Mouse (Mus musculus): ENCODE results near the gene Slc39a9. TPM values are rescaled to one million over a fixed set of nuclear protein-coding genes. Genes with fewer than 3 reads are reported as not detected.

The Slc39a9 gene
- polyA plus RNA-seq, 1 experiment from 2014 or later = 25.3 TPM

DNA sequence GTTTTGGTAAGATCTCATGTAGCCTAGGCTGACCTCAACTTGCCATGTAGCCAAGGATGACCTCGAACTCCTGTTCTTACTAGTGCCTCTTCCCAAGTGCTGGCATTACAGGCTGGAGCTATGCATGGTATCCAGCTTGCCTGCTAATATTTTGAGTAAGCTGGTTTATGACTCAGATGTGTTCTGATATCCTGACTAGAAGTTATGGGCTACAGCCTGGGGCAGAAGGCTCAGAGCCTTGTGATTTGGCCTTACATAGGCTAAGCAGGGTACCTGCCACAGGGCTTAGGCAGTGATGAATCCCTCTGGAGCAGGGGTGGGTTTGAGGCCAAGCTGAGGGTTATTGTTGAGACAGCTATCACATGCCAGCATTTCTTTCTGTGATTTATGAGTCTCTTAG, 35.1 kb upstream of the Slc39a9 start:
- ATAC-seq (ENCODE audit: insufficient number of reproducible peaks, insufficient read depth, low FRiP score, low TSS enrichment) = no peak
- WGBS = 82% methylated on average over 1 of the region's 1 CpGs
- no peak overlapping the region for H3K4me2 ChIP-seq (replicated peaks)

DNA sequence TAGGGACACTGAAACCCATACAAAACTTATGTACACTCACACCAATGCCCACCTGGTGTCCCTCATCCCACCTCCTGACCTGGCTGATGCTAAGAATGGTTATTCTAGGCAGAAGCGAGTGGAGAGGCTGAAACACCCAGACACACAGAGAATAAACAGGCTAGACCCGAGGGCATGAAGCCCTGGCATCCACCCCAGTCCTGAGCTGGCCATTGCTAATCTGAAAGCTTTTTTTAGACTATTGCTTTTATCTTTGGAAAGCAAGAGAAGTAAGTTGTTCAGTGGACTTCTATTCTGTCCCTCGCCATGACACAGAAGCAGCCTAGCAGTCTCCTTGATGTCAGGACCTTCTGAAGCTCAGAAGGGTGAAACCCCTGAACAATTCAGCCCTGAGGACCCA, 33.8 kb upstream of the Slc39a9 start:
- no peaks in the 10 kb centered on the region for H3K4me1 ChIP-seq
- no peaks in the 10 kb centered on the region for H3K27me3 ChIP-seq
- no peak overlapping the region for H3K4me2 ChIP-seq (replicated peaks)
- no peaks in the 10 kb centered on the region for H3K36me3 ChIP-seq
- no peak overlapping the region for H3K4me3 ChIP-seq
- 71% methylated on average over 3 of the region's 3 CpGs for WGBS
- H3K9me3 ChIP-seq = no peaks in the 10 kb centered on the region
- H3K9ac ChIP-seq = no peak overlapping the region
- no peak for ATAC-seq (ENCODE audit: insufficient number of reproducible peaks, insufficient read depth, low FRiP score, low TSS enrichment)
- H3K27ac ChIP-seq = no peak overlapping the region

More for the DNA sequence above, 35.1 kb upstream of the Slc39a9 start:
- no peaks in the 10 kb centered on the region for H3K27me3 ChIP-seq
- H3K9ac ChIP-seq = no peak overlapping the region
- H3K4me1 ChIP-seq = 0 out of 2 replicates have a peak, but pooled peaks cover 1% of the 10 kb centered on the region
- H3K36me3 ChIP-seq = no peaks in the 10 kb centered on the region
- H3K4me3 ChIP-seq = no peak overlapping the region
- H3K27ac ChIP-seq = no peak overlapping the region
- H3K9me3 ChIP-seq = no peaks in the 10 kb centered on the region

DNA sequence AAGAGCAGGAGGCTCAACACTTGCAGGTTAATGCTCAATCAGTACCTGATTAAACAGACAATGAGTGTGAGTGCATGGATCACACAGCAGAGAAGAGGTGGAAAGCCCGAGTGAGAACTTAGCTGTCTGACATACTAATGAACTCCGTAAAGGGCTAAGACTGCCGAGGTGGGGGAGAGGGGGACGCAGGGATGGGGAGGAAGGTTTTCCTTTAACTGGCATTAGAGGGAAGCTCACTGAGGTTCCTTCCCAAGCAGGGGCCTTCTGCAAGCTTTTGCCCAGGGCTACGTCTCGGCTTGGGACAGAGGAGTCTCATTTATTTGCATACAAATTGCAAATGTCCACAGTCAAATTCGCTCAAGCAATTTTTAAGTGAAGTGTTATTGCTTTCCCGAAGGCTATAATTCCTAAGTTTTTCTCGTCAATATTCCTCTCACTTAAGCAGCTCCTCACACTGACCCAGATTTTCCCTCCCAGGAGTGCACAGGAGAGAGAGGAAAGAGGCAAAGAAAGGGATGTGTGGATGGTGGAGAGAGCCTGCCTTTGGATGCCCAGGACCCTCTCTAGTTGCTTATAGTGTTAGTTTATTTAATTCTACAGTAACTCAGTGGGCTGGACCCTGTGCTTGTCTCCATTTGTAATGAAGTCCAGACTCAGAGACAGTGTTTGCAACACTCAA, 31.4 kb upstream of the Slc39a9 start:
- Histone ChIP-seq H3K4me3 (no peak overlapping the region), H3K4me2 (replicated peaks) (no peak overlapping the region), H3K36me3 (no peaks in the 10 kb centered on the region), H3K9me3 (no peaks in the 10 kb centered on the region), H3K9ac (no peak overlapping the region), H3K4me1 (no peaks in the 10 kb centered on the region), H3K27ac (no peak overlapping the region), H3K27me3 (no peaks in the 10 kb centered on the region)
- 54% methylated on average over 9 of the region's 9 CpGs for WGBS
- no peak for ATAC-seq (ENCODE audit: insufficient number of reproducible peaks, insufficient read depth, low FRiP score, low TSS enrichment)

DNA sequence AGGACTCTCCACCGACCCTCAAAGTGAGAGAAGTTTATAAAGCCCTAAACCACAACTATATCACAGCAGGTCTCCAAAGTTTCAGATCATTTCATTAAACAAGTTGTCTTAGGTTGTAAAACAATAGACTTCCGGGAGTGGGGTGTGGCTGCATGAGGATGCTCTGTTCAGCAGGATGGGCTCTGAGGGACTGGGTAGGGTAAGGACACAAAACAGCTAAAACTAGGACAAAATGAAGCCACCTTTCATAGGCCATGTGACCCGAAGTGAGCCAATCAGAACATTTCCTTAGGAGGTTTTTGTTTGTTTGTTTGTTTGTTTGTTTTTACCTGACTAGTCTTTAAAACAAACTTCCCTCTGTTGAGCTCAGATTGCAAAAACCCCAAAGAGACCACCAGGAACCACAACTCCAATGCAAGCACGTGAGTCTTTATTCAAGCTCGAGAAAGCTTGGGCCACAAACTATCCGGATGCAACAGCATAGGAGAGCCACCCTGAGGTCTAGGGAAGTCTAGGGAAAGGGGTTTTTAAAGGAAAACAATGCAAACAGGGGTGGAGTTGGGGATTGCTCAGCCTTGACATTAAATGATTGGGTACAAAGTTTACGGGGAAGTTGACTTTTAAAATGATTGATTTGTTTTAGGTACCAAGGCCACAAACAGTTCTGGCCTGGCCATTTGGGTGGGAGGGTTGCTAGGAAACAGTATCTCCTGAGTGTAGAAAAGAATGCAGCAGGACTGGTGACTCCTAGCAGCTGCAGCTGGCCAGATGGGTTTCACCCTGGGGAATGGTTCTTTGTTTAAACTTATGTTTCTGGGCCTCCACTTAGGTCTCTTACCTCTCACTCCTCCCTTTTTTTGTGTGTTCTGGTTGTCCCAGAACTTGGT, 28.1 kb upstream of the Slc39a9 start:
- WGBS = 69% methylated on average over 7 of the region's 7 CpGs
- no peaks in the 10 kb centered on the region for H3K36me3 ChIP-seq
- no peaks in the 10 kb centered on the region for H3K27me3 ChIP-seq
- H3K9me3 ChIP-seq = no peaks in the 10 kb centered on the region
- H3K4me1 ChIP-seq = no peaks in the 10 kb centered on the region
- H3K4me2 ChIP-seq (replicated peaks) = no peak overlapping the region
- no peak overlapping the region for H3K4me3 ChIP-seq
- ATAC-seq (ENCODE audit: insufficient number of reproducible peaks, insufficient read depth, low FRiP score, low TSS enrichment) = no peak
- no peak overlapping the region for H3K9ac ChIP-seq
- no peak overlapping the region for H3K27ac ChIP-seq

DNA sequence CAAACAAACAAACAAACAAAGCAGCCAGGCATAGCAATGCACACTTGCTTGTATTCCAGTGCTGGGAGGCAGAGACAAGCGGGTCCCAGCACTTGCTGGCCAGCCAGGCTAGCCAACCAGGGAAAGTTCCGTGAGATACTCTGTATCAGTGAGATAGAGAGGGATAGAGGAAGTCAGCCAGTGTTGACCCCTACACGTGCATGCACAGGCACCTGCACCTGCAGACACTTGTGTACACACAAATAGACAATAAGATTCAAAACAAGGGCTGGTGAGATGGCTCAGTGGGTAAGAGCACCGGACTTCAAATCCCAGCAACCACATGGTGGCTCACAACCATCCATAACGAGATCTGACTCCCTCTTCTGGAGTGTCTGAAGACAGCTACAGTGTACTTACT, 23.2 kb upstream of the Slc39a9 start:
- Histone ChIP-seq H3K27me3 (no peaks in the 10 kb centered on the region), H3K4me3 (no peak overlapping the region), H3K27ac (no peak overlapping the region), H3K36me3 (no peaks in the 10 kb centered on the region), H3K4me1 (no peaks in the 10 kb centered on the region), H3K9me3 (no peaks in the 10 kb centered on the region), H3K4me2 (replicated peaks) (no peak overlapping the region), H3K9ac (no peak overlapping the region)
- 75% methylated on average over 5 of the region's 5 CpGs for WGBS
- no peak for ATAC-seq (ENCODE audit: insufficient number of reproducible peaks, insufficient read depth, low FRiP score, low TSS enrichment)

DNA sequence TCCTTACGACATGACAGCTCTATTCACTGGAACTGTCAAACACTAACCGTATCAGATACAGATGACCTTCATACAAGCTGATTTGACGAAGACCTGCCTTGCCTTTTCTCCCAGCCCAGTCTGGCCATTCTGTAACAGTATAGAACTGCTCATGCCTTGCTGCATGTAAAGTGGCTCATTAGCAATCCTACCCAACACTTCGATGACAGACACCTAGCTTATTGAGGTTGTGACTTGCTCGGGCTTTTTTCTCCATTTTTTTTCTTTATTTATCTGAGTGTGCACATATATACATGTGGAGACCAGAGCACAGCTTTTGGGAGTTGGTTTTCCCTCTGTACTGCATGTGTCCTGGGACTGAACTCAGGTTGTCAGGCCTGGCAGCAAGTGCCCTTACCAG, 11.9 kb upstream of the Slc39a9 start:
- H3K4me3 ChIP-seq = no peak overlapping the region
- H3K9ac ChIP-seq = no peak overlapping the region
- H3K4me1 ChIP-seq = no peaks in the 10 kb centered on the region
- H3K27me3 ChIP-seq = no peaks in the 10 kb centered on the region
- no peak overlapping the region for H3K4me2 ChIP-seq (replicated peaks)
- no peaks in the 10 kb centered on the region for H3K9me3 ChIP-seq
- 84% methylated on average over 5 of the region's 5 CpGs for WGBS
- no peak for ATAC-seq (ENCODE audit: insufficient number of reproducible peaks, insufficient read depth, low FRiP score, low TSS enrichment)
- peaks cover 52% of the 10 kb centered on the region for H3K36me3 ChIP-seq
- H3K27ac ChIP-seq = no peak overlapping the region

DNA sequence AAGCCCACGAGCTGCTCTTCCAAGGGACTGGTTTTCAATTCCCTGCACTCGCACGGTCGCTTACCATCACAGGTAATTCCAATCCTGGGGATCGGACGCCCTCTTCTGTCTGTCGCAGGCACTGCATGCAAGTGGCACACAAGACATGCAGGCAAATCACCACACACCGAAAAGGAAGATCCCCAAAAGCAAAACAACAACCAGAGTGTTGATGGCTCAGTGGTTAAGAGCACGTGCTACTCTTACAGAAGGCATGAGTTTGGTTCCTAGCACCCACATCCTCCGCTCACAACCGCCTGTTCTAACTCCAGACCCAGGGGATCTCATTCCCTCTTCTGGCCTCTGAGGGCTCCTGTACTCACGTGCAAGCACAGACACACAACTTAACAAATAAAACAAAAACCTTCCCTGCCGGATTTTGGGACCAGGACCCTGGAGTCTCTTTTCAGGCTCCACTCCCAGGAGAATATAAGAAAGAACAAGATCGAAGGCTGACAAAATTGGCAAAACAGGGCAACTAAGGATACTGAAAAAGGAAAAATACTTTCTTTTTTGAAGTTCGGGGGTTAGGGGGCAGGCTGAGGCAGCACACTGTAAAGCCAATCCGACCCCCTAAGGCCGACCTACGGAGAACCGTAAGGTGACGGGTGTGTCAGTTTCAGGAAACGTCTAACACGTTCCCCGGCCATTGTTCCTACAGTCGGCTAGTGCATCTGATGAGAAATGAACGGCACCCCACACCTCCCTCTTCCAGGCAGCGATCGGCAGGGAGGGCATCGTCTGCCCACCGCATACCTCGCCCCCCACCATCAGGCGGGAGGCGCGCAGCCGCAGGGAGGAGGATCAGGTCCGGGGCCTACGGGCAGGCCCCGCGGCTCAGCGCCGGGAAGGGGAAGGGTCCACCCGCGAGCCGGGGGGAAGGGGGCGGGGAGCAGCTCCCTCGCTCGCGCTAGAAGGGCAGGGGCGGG, 674 bp upstream of the Slc39a9 start:
- 2% methylated on average over 48 of the region's 48 CpGs for WGBS
- Histone ChIP-seq H3K27ac (peak overlapping the region; percentile 93), H3K4me1 (peaks cover 23% of the 10 kb centered on the region), H3K27me3 (no peaks in the 10 kb centered on the region), H3K9me3 (no peaks in the 10 kb centered on the region), H3K9ac (peak overlapping the region; percentile 91), H3K36me3 (peaks cover 36% of the 10 kb centered on the region), H3K4me3 (peak overlapping the region; percentile 97), H3K4me2 (replicated peaks) (peak overlapping the region; percentile 77)
- peak; percentile 38; the same call in 1 of the 2 replicates for ATAC-seq (ENCODE audit: insufficient number of reproducible peaks, insufficient read depth, low FRiP score, low TSS enrichment)

DNA sequence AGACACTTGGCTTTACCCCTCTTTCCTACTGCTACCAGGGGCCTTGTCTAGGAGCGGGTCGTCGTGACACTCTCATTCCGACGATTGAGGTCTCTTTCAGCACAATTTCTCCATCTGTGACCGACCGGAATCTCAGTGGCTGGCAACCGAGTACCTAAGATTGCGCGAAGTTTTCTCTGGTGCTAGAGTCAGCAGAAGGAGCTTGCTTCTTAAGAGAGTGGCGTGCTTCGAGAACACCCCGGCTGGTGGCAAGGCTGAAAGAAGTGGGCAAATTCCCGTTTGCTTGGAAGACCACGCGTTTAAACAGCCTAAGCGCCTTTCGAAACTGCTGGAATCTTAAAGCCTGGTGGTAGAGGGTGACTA, 804 bp downstream of the Slc39a9 start:
- Histone ChIP-seq H3K36me3 (peaks cover 22% of the 10 kb centered on the region), H3K27me3 (no peaks in the 10 kb centered on the region), H3K9ac (peak overlapping the region; percentile 67), H3K4me3 (peak overlapping the region; percentile 97), H3K4me1 (peaks cover 23% of the 10 kb centered on the region), H3K9me3 (no peaks in the 10 kb centered on the region), H3K4me2 (replicated peaks) (peak overlapping the region; percentile 85), H3K27ac (0 out of 2 replicates have a peak overlapping the region, but pooled peaks have one; percentile 1)
- no peak for ATAC-seq (ENCODE audit: insufficient number of reproducible peaks, insufficient read depth, low FRiP score, low TSS enrichment)
- WGBS = 9% methylated on average over 18 of the region's 18 CpGs

DNA sequence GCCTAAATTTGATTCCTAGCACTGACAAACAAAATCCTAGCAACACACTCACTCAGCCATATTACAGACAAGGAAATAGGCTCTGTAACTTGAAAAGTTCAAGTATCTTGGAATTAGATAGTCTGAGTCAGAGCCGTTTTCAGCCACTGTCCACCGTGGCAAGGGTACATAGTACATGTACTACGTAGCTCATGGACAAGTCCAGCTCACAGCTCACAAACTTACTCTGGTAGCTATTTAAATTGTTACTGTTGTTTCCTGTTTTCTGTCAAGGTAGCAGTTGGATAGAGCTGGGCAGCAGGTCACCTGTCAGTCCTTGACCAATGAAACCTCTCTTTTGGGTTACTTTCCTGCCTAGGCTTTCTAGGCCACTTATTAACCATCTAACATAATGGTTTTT, 2.7 kb downstream of the Slc39a9 start:
- Histone ChIP-seq H3K4me2 (replicated peaks) (peak overlapping the region; percentile 85; the same call in 1 of the 2 replicates), H3K9ac (no peak overlapping the region), H3K9me3 (no peaks in the 10 kb centered on the region), H3K27me3 (no peaks in the 10 kb centered on the region), H3K27ac (no peak overlapping the region), H3K36me3 (peaks cover 3% of the 10 kb centered on the region; the same call in 1 of the 2 replicates), H3K4me3 (no peak overlapping the region), H3K4me1 (peaks cover 23% of the 10 kb centered on the region)
- WGBS = 91% methylated on average over 3 of the region's 3 CpGs
- ATAC-seq (ENCODE audit: insufficient number of reproducible peaks, insufficient read depth, low FRiP score, low TSS enrichment) = no peak

DNA sequence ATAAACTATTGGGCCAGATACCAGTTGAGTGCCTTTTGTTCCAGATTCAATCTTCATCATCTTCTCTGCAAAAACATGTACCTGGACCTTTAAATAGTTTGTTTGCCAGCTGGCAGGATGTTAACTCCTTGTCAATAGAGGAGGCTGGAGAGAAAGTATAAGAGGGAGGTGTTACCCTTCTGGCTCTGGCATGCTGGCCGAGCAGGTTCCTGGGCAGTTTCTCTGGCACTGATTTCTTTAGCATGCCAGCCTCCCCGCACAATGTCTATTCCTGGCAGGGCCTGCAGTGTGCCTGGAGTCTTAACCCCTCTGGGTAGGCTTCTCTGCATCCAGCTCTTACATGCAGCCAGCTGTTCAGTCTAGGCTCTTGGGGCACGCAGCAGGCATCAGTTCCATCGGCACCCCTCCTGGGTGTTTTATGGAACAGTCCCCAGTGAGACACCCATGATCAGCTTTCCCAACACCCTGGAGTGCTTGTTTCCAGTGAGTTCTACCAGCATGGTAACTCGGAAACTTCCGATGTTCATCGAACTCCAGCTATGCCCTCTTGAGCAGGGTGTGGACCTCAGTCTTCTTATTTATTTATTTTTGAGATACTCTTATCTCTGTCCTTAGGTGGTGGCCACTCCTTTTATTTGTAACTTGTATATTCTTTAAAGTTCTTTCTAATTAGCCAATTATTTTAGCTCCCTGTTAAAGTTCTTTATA, 10.4 kb downstream of the Slc39a9 start:
- Histone ChIP-seq H3K4me2 (replicated peaks) (no peak overlapping the region), H3K4me3 (no peak overlapping the region), H3K9me3 (no peaks in the 10 kb centered on the region), H3K27ac (no peak overlapping the region), H3K9ac (no peak overlapping the region), H3K27me3 (no peaks in the 10 kb centered on the region), H3K36me3 (no peaks in the 10 kb centered on the region; the same call in 1 of the 2 replicates), H3K4me1 (no peaks in the 10 kb centered on the region)
- ATAC-seq (ENCODE audit: insufficient number of reproducible peaks, insufficient read depth, low FRiP score, low TSS enrichment) = no peak
- WGBS = 89% methylated on average over 7 of the region's 7 CpGs

DNA sequence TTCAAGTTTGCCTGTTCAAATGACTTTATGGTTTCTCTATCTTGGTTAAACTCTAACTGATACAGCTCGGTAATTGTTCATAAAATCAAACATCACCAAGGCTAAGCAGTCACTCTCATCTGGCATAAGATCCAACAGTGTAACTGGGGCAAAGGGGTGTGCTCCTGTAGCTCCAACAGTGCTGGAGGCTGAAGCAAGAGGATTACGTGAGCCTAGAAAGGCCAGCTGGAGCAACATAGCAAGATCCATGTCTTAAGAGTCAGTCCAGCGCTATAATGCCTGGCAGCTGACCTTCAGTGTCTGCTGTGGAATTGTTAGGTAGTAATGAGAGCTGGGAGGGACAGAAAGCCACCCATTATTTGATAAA, 11.0 kb downstream of the Slc39a9 start:
- no peak overlapping the region for H3K9ac ChIP-seq
- no peak for ATAC-seq (ENCODE audit: insufficient number of reproducible peaks, insufficient read depth, low FRiP score, low TSS enrichment)
- no peaks in the 10 kb centered on the region for H3K9me3 ChIP-seq
- H3K4me1 ChIP-seq = no peaks in the 10 kb centered on the region
- H3K4me2 ChIP-seq (replicated peaks) = no peak overlapping the region
- no peak overlapping the region for H3K27ac ChIP-seq
- H3K36me3 ChIP-seq = no peaks in the 10 kb centered on the region; the same call in 1 of the 2 replicates
- H3K27me3 ChIP-seq = no peaks in the 10 kb centered on the region
- H3K4me3 ChIP-seq = no peak overlapping the region
- 90% methylated on average over 3 of the region's 3 CpGs for WGBS

All from embryonic facial prominence, embryonic 12.5 days (tissue).